Mouse (Mus musculus) erythroblast, embryonic 14.5 days (primary cell): ENCODE measurements around the gene Olfr173.

Experiments
- GATA1 ChIP-seq: IDR thresholded peaks from 2 replicates; pipeline ENCODE4 v1.6.1; 2012; ENCODE audit warnings: low read length, inconsistent platforms, mixed read lengths
- TAL1 ChIP-seq: IDR thresholded peaks from 3 replicates; pipeline ENCODE4 v1.6.1; 2012; ENCODE audit warnings: low read length, inconsistent platforms, mixed read lengths

DNA sequence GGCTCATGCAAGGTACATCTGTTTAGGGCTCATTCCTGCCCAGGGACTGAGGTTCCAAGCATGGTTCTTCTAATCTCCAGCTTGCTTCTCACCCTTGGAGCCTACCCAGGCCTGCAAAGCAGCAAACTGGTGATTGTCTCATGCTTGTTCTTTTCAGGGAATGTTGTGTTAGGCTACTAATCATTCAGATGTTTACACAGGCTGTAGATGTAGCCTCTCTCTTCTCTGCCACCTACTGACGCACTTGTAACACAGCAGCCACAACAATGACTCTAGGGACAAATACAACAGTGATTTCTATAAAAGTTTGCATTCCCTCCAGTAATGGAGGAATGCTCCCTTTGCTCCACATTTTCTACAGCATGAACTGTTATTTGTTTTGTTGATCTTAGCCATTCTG lies 48.8 kb downstream of the Olfr173 start:
- TF ChIP-seq GATA1 (no peak), TAL1 (no peak)
